Mouse (Mus musculus): ENCODE measurements around the gene Arhgap21. TPM values are rescaled to one million over a fixed set of nuclear protein-coding genes. Genes with fewer than 3 reads are reported as not detected.

Gene Arhgap21
- 10 to 100 TPM; 41.1 to 45.9 TPM for total RNA-seq (2023)

GRCm38 (mm10) chr2:20968441-20969200 lies at the start of gene Arhgap21:
Gene Arhgap21 (minus strand): TSS chr2:20968881.

Other genes starting within 250 kb of the Arhgap21 start
- 1 to 10 TPM in 1 of 2 experiments, under 1 TPM in 1; 0.73 to 2.0 TPM for gene Enkur, start 236.5 kb upstream of the Arhgap21 start, total RNA-seq (2023)
- gene Thnsl1, start 236.8 kb upstream of the Arhgap21 start, total RNA-seq (2023): 1 to 10 TPM; 1.9 to 3.0 TPM